Mouse (Mus musculus) cerebellum, adult 9-10 months (tissue): Measurements from ENCODE around the gene Olfr143.

Experiments
- DNase-seq: peaks from one replicate; pipeline ENCODE4 v3.0.0; 2022

Gene Olfr143

GRCm38 (mm10) chr9:38252474-38252873 is at the start of gene Olfr143:
Gene Olfr143, plus strand, starts transcription at chr9:38252774.
- DNase-seq = no peak

GRCm38 (mm10) chr9:38208065-38208464 is 44.5 kb upstream of the Olfr143 start, which contains the start of gene Olfr893:
Gene Olfr893, plus strand, starts transcription at chr9:38208365.
- no peak for DNase-seq

GRCm38 (mm10) chr9:38217755-38218154 is 34.8 kb upstream of the Olfr143 start, which contains the start of gene Olfr894:
Gene Olfr894, plus strand, starts transcription at chr9:38218055.
- no peak for DNase-seq

GRCm38 (mm10) chr9:38267551-38267950 is 15.0 kb downstream of the Olfr143 start, which contains the start of gene Olfr895:
Gene Olfr895, plus strand, starts transcription at chr9:38267851.
- DNase-seq = no peak

- no peak for DNase-seq
These were observed 38.2 kb downstream of the Olfr143 start, which contains the start of gene Olfr896-ps1 for GRCm38 (mm10) chr9:38290807-38291206. Gene Olfr896-ps1, plus strand, starts transcription at chr9:38291107.
